Mouse (Mus musculus) olfactory bulb, adult 2 months (tissue): ENCODE results near the gene Efcab2. TPM values are rescaled to one million over a fixed set of nuclear protein-coding genes. Genes with fewer than 3 reads are reported as not detected.
A peak's percentile ranks its signal among the peaks of the same experiment; 100 is the strongest.

ENCODE experiments used
- H3K27ac ChIP-seq: fragments of 200-500 bp; 2 replicates; pipeline ENCODE4 v1.5.1; 2012; ENCODE audit warnings: low read depth, low read length; ENCODE audit not compliant: insufficient read depth
- H3K4me1 ChIP-seq: fragments of 200-500 bp; 2 replicates; pipeline ENCODE4 v1.6.1; 2012; ENCODE audit warnings: low read length; ENCODE audit not compliant: control insufficient read depth, insufficient read depth
- H3K4me3 ChIP-seq: fragments of 200-500 bp; 2 replicates; pipeline ENCODE4 v1.5.1; 2012; ENCODE audit warnings: mild to moderate bottlenecking, low read depth, low read length, moderate library complexity; ENCODE audit not compliant: insufficient read depth
- CTCF ChIP-seq: fragments of 200-500 bp; IDR thresholded peaks from 2 replicates; pipeline ENCODE4 v1.5.1; 2012; ENCODE audit warnings: low read depth, mild to moderate bottlenecking, low read length, moderate library complexity; ENCODE audit not compliant: insufficient read depth
- POLR2A ChIP-seq: fragments of 200-500 bp; IDR thresholded peaks from 2 replicates; pipeline ENCODE4 v1.6.1; 2012; ENCODE audit warnings: mild to moderate bottlenecking, low read depth, low read length, moderate library complexity; ENCODE audit not compliant: insufficient read depth
- WGBS: fragments of 180-500 bp; shearing (Covaris S2); methylation state at CpG from one replicate; pipeline ENCODE4 v1.1.7; 2018; 5-methylcytosine and 5-hydroxymethylcytosine counted together
- polyA plus RNA-seq: library from polyadenylated mRNA; stranded (reverse); fragments of >200 nt; gene quantifications from 2 replicates; pipeline ENCODE4 v1.2.4, GENCODE M21; 2012; ENCODE audit warnings: low replicate concordance; ENCODE audit not compliant: missing spikeins, insufficient read depth, insufficient read length

Gene Efcab2
- polyA plus RNA-seq, 1 experiment, result not detected

DNA sequence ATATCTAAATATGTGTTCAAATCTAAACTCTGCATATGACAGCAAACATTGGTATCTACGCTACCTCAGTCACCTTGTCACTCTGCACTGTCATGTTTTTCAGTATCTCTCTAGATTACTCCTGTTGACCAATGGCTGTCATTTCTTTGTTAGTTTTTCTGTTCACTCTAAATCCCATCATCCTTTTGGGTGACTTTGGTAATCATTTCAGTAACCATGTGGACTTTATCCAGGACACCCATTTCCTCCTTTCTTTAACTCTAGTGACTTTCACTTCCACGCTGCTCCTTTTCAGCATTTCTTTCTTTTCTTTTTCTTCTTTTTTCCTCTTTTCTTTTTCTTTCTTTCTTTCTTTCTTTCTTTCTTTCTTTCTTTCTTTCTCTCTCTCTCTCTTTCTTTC is 13.7 kb downstream of the Efcab2 start:
- TF ChIP-seq CTCF, result no peak
- TF ChIP-seq POLR2A, result no peak
- no peak overlapping the region for H3K4me3 ChIP-seq
- no peak overlapping the region for H3K27ac ChIP-seq
- no peaks in the 10 kb centered on the region for H3K4me1 ChIP-seq
- 98% methylated on average over 2 of the region's 2 CpGs for WGBS

DNA sequence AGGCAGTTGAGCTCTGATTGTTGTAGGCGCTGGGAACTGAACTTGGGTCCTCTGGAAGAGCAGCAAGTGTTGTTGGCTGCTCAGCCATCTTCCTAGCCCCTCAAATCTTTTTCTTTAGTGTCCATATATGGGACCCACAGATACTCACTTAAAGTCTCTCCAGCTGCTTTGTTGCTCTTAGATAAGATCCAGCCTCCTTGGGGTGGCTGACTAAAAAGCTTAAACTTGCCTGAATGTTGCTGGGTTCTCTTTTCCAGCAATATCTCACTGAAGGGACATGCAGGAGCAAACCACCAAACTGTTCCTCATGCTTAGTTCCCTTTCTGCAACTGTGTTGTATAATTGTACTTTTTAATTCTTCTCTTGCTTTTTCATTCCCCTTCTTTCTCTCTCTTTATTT is 17.8 kb downstream of the Efcab2 start:
- Histone ChIP-seq H3K4me3 (no peak overlapping the region), H3K27ac (no peak overlapping the region), H3K4me1 (no peaks in the 10 kb centered on the region)
- TF ChIP-seq POLR2A (no peak), CTCF (no peak)
- 100% methylated on average over 1 of the region's 1 CpGs for WGBS

DNA sequence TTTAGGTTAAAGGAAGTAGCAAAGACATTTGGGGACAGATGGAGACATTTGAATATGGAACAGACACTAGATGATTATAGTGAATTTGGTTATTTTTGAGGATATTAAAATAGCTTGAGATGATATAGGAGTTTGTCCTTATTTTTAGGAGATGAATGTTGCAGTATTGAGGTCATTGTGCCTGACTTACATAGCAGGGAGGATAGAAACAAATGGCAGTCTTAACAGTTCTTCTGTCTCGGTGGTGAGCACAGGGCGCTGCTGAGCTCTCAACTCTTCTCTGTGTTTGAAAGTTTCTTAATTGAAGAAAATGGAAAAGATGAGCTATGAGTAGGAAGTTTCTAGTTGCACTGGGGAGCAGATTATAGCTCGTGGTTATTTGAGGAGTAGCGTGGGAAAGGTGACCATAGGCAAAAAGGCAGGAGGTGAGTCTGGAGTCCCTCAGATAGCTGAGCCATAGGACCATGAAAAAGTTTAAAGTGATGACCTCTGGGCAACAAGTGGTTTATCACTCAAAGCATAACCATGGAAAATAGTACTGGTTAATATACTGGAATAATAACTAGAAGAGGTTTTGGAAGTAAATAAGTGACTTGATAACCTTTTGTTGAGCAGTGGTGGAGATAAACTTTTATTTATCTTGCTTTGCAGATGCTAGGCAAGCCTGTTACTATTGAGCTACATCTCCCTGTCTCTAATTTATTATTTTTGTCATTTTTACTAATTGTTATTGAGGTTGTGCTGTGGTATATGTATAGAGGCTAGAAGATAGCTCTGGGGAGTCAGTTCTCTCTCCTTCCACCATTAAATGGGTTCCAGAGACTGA is 25.9 kb downstream of the Efcab2 start:
- H3K4me3 ChIP-seq, result no peak overlapping the region
- 88% methylated on average over 4 of the region's 4 CpGs for WGBS
- no peak overlapping the region for H3K27ac ChIP-seq
- TF ChIP-seq POLR2A (no peak), CTCF (no peak)
- H3K4me1 ChIP-seq, result no peaks in the 10 kb centered on the region

DNA sequence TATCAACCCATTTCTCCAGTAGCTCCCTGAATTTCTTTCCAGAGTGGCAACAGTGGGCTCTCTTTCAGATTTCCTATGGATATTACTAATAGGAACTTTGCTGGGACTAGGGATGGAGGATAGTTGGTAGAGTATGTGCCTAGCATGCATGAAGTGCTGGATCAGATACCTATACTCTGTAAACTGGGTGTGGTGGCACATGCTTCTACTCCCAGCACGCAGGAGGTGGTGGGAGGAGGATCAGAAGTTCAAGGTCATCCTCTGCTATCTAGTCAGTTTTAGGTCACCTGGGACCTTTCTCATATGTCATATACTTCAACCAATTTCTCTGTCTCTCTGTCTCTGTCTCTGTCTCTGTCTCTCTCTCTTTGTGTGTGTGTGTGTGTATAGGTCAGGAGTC is 27.7 kb downstream of the Efcab2 start:
- no peak overlapping the region for H3K27ac ChIP-seq
- TF ChIP-seq POLR2A, result no peak
- TF ChIP-seq CTCF, result no peak
- 97% methylated on average over 1 of the region's 1 CpGs for WGBS

DNA sequence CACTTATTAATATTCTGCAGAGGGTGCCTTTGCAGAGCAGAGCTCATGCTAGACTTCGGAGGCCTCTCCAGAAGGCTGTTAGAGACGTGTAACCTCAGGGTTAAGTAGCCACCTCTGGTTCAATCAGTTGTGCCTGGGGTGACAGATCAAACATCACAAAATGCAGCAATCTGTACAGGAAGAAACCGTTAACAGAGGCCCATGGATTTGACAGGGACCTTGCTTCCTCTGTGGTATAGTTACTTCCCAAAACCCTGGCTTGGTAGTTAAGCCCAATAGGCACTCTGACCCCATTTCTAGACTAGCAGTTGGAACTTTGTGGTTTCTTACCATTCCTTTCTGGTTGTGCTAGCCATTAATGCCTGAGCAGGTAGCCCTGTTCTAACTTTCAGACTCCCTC is 38.5 kb downstream of the Efcab2 start:
- H3K4me1 ChIP-seq, result peaks cover 5% of the 10 kb centered on the region
- no peak overlapping the region for H3K27ac ChIP-seq
- no peak overlapping the region for H3K4me3 ChIP-seq
- WGBS, result 77% methylated on average over 3 of the region's 3 CpGs
- no peak for TF ChIP-seq CTCF
- no peak for TF ChIP-seq POLR2A

More for the DNA sequence above, 27.7 kb downstream of the Efcab2 start:
- no peak overlapping the region for H3K4me3 ChIP-seq
- no peaks in the 10 kb centered on the region for H3K4me1 ChIP-seq

DNA sequence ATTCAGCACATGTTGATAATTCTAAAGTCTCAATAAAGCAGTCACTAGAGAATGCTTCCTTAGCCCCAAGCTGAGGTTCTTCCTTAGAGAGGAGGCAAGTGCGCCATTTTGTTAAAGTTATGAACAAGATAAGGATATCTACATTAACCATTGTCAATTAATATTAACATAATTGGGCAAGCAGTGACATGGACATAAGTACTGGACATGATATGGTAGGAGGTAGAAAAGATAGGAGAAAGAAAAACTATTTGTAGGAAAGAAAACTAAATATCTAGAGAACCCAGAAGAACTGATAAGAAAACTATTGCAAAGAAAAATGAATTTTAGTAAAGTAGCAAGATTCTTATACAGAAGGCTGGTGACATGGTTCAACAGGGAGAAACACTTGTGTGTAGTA is 41.2 kb downstream of the Efcab2 start:
- no peak overlapping the region for H3K27ac ChIP-seq
- TF ChIP-seq CTCF (no peak), POLR2A (no peak)
- WGBS, result 100% methylated on average over 1 of the region's 1 CpGs
- H3K4me3 ChIP-seq, result no peak overlapping the region
- peaks cover 5% of the 10 kb centered on the region for H3K4me1 ChIP-seq

DNA sequence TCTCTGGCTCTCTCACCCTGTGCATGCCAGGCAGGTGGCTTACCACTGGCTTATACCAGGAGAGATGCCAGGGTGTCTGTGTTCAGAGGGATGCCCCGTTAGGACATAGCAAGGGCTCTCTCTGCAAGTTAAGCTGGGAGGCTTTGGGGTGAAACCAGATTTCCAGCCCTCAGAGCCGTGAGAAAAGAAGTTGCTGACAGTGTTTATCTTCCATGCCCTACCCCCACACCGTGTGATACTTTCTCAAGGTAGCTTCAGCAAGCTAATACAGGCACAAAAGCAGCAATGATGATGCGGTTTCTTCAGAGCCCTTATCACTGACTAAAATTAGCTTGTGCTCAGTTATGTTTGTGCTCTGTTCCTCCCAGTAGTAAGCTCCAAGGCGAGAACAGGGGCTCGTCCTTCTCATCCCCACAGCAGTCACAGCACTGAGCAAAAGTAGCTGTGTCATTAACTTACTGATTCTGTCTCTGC is 42.4 kb downstream of the Efcab2 start:
- no peak overlapping the region for H3K4me3 ChIP-seq
- TF ChIP-seq CTCF (no peak), POLR2A (no peak)
- 24% methylated on average over 6 of the region's 6 CpGs for WGBS
- peaks cover 5% of the 10 kb centered on the region for H3K4me1 ChIP-seq
- H3K27ac ChIP-seq, result peak overlapping the region; percentile 69

DNA sequence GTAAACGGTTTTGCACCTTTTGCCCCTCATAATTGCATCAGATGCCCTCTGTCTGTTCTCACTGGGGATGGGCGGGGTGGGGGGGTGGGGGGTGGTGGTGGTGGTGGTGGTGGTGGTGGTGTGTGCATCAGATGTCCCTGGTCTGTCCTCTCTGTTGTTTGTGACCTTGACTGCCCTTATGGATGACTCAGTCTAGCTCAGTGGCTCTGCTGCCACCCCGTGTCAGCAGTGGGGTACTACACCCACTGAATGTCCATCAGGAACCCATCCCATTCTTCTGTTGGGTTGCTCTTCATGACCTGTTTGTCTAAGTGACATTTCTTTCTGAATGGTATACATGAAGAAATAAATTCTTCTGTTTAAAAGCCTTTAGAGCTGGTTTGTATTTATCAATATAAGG is 43.3 kb downstream of the Efcab2 start:
- TF ChIP-seq CTCF (peak; percentile 29; the same call in 1 of the 2 replicates), POLR2A (no peak)
- Histone ChIP-seq H3K27ac (no peak overlapping the region), H3K4me1 (peaks cover 5% of the 10 kb centered on the region), H3K4me3 (no peak overlapping the region)
- 17% methylated on average over 3 of the region's 3 CpGs for WGBS

DNA sequence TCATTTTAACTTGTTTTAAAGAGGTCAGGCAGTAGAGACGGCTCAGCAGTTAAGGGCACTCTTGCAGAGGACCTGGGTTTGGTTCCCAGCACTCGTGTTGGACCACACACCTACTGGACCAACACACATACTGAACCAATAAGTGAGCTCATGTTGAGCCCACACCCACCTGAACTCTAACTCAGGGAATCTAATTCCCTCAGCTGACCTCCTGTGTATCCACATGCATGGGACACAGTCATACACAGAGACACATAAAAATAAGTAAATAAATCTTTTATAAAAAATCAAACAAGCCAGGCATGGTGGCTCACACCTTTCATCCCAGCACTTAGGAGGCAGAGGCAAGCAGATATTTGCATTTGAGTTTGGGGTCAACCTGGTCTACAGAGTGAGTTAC is 44.0 kb downstream of the Efcab2 start:
- Histone ChIP-seq H3K27ac (no peak overlapping the region), H3K4me1 (peaks cover 5% of the 10 kb centered on the region), H3K4me3 (no peak overlapping the region)
- 88% methylated on average over 2 of the region's 2 CpGs for WGBS
- TF ChIP-seq POLR2A (no peak), CTCF (no peak)

DNA sequence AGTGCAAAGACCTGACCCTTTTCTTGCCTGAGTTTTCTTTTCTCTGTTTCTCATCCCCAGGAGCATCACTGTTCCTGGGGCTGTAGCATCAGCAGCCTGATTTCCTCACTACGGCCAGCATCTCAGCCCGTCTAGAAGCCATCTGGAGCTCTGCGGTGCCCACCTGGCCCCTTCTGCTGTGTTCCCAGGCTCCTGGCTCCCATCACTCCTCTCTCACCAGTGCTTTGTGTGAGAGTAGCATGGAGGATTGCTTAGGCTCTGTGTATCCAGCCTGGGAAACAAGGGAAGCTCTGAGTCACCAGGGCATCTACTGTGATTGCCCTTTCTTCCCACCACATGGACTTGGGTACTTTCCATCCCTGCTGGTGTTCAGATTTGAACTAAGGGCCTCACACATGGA is 48.2 kb downstream of the Efcab2 start:
- Histone ChIP-seq H3K4me1 (no peaks in the 10 kb centered on the region), H3K4me3 (no peak overlapping the region), H3K27ac (no peak overlapping the region)
- 94% methylated on average over 3 of the region's 3 CpGs for WGBS
- TF ChIP-seq CTCF (no peak), POLR2A (no peak)

DNA sequence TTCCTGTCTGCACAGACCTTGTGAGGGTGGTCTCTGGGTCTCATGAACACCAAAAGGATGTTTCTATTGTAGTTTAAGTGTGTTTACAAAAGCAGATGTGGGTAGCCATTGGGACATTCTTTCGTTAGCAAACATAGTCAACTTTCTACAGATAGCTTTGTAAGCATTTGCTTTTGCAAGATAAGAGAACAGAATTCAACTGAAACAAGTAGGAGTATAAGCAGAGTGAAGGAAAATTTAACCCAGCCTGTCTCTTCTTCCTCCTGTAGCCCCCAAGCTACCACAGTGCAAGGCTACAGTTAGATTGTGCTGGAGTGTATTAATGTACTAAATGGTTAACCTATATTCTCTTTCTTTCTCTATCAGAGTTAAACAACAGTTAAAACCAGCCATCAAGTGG is 49.2 kb downstream of the Efcab2 start:
- WGBS, result 92% methylated on average over 1 of the region's 1 CpGs
- Histone ChIP-seq H3K27ac (no peak overlapping the region), H3K4me1 (no peaks in the 10 kb centered on the region), H3K4me3 (no peak overlapping the region)
- TF ChIP-seq CTCF, result no peak
